Mouse (Mus musculus) frontal cortex, postnatal 36 days (tissue): ENCODE measurements around the gene Vmn1r104.
"Not testable (repeated sequence)": the region's sequence is repeated elsewhere in the genome, so short reads cannot be mapped to it uniquely, and the experiment has no call there.

Source experiments
- DNase-seq, 2 experiments: peaks; one replicate each; pipeline ENCODE4 v3.0.0; 2022; ENCODE audit warnings: low spot score in 2 of 2

Vmn1r104 gene

GRCm38 (mm10) chr7:20533537-20533936 lies at the start of gene Vmn1r104:
Vmn1r104 (plus strand) TSS chr7:20533837.
- not testable (repeated sequence) for DNase-seq

- DNase-seq: not testable (repeated sequence)
Observed at GRCm38 (mm10) chr7:20510434-20510833, 23.2 kb upstream of the Vmn1r104 start, which contains the start of gene Vmn1r103. Vmn1r103 (minus strand) TSS chr7:20510534.

- DNase-seq: not testable (repeated sequence)
Observed at GRCm38 (mm10) chr7:20545657-20546056, 12.0 kb downstream of the Vmn1r104 start, which contains the start of gene Gm5726. Gm5726 (minus strand) TSS chr7:20545757.

- DNase-seq: not testable (repeated sequence)
Observed at GRCm38 (mm10) chr7:20576141-20576540, 42.5 kb downstream of the Vmn1r104 start, which contains the start of gene Gm4141. Gm4141 (minus strand) TSS chr7:20576241.
